Mouse (Mus musculus) spleen, adult 2 months (tissue): ENCODE results near the gene Hcn3. TPM values are rescaled to one million over a fixed set of nuclear protein-coding genes. Genes with fewer than 3 reads are reported as not detected.

Source experiments
- DNase-seq, 2 experiments: peaks; one replicate each; pipeline versions ENCODE4 v3.0.0 to v3.0.0-alpha.2; 2012 to 2021; ENCODE audit warnings: low spot score in 2 of 2, low read depth in 1 of 2
- H3K27ac ChIP-seq: fragments of 200-500 bp; 2 replicates; pipeline ENCODE4 v1.5.1; 2012; ENCODE audit warnings: low read length, inconsistent platforms; ENCODE audit not compliant: insufficient read depth
- H3K27me3 ChIP-seq: fragments of 200-500 bp; 2 replicates; pipeline ENCODE4 v1.6.1; 2012; ENCODE audit warnings: mild to moderate bottlenecking, moderate library complexity, low read length, inconsistent platforms; ENCODE audit not compliant: control insufficient read depth, insufficient read depth
- H3K36me3 ChIP-seq: fragments of 200-500 bp; 2 replicates; pipeline ENCODE4 v1.6.1; 2012; ENCODE audit warnings: mild to moderate bottlenecking, low read length, inconsistent platforms; ENCODE audit not compliant: control insufficient read depth, insufficient read depth
- H3K4me1 ChIP-seq: fragments of 200-500 bp; 2 replicates; pipeline ENCODE4 v1.6.1; 2011; ENCODE audit warnings: inconsistent platforms; ENCODE audit not compliant: control insufficient read depth, insufficient read depth, insufficient read length
- H3K4me3 ChIP-seq: fragments of 200-500 bp; 2 replicates; pipeline ENCODE4 v1.5.1; 2011; ENCODE audit warnings: mild to moderate bottlenecking, inconsistent platforms; ENCODE audit not compliant: insufficient read depth, insufficient read length; ENCODE audit errors: extremely low read depth
- CTCF ChIP-seq: fragments of 200-500 bp; IDR thresholded peaks from 2 replicates; pipeline ENCODE4 v1.5.1; 2011; ENCODE audit warnings: mild to moderate bottlenecking, inconsistent platforms; ENCODE audit not compliant: insufficient read depth, insufficient read length, insufficient replicate concordance; ENCODE audit errors: extremely low read depth
- POLR2A ChIP-seq: fragments of 200-500 bp; IDR thresholded peaks from 2 replicates; pipeline ENCODE4 v1.6.1; 2011; ENCODE audit warnings: low read depth, low read length, inconsistent platforms
- WGBS: fragments of 180-500 bp; shearing (Covaris S2); methylation state at CpG from one replicate; pipeline ENCODE4 v1.1.7; 2018; 5-methylcytosine and 5-hydroxymethylcytosine counted together
- polyA plus RNA-seq: library from polyadenylated mRNA; depleted of rRNA; stranded (reverse); fragments of >200 nt; gene quantifications from 2 replicates; pipeline ENCODE4 v1.2.3, GENCODE M21; 2012

Gene Hcn3
- polyA plus RNA-seq, 1 experiment: 3.3 TPM

- DNase-seq: peak; percentile 14 to 31
- H3K27ac ChIP-seq: no peak overlapping the region
- H3K4me1 ChIP-seq: no peaks in the 10 kb centered on the region
- H3K27me3 ChIP-seq: no peaks in the 10 kb centered on the region
- H3K36me3 ChIP-seq: no peaks in the 10 kb centered on the region
- no peak overlapping the region for H3K4me3 ChIP-seq
- peak; percentile 11; the same call in 1 of the 2 replicates for TF ChIP-seq CTCF
- TF ChIP-seq POLR2A: no peak
- WGBS: 8% methylated on average over 2 of the region's 2 CpGs
Measured at GRCm38 (mm10) chr3:89115522-89115921, 44.5 kb downstream of the Hcn3 start.

GRCm38 (mm10) chr3:89113058-89113457 is 46.9 kb downstream of the Hcn3 start:
- Histone ChIP-seq H3K4me3 (no peak overlapping the region), H3K27me3 (no peaks in the 10 kb centered on the region), H3K36me3 (no peaks in the 10 kb centered on the region), H3K4me1 (no peaks in the 10 kb centered on the region), H3K27ac (no peak overlapping the region)
- TF ChIP-seq CTCF (no peak), POLR2A (no peak)
- no peak for DNase-seq
- WGBS: 85% methylated on average over 4 of the region's 4 CpGs

GRCm38 (mm10) chr3:89108146-89108545 is 51.9 kb downstream of the Hcn3 start:
- Histone ChIP-seq H3K4me1 (no peaks in the 10 kb centered on the region), H3K27me3 (no peaks in the 10 kb centered on the region), H3K27ac (no peak overlapping the region), H3K4me3 (no peak overlapping the region), H3K36me3 (no peaks in the 10 kb centered on the region)
- no peak for TF ChIP-seq CTCF
- WGBS: 80% methylated on average over 1 of the region's 1 CpGs
- DNase-seq: no peak

GRCm38 (mm10) chr3:89107545-89107944 is 52.5 kb downstream of the Hcn3 start:
- Histone ChIP-seq H3K4me1 (no peaks in the 10 kb centered on the region), H3K36me3 (no peaks in the 10 kb centered on the region), H3K27me3 (no peaks in the 10 kb centered on the region), H3K4me3 (no peak overlapping the region), H3K27ac (no peak overlapping the region)
- 83% methylated on average over 3 of the region's 3 CpGs for WGBS
- DNase-seq: no peak
- no peak for TF ChIP-seq POLR2A

- TF ChIP-seq CTCF: no peak
- TF ChIP-seq POLR2A: no peak
- DNase-seq: no peak
Measured at GRCm38 (mm10) chr3:89106881-89107280, 53.1 kb downstream of the Hcn3 start.

GRCm38 (mm10) chr3:89103291-89103595 is 56.8 kb downstream of the Hcn3 start:
- DNase-seq: no peak
- TF ChIP-seq CTCF (no peak), POLR2A (no peak)
- Histone ChIP-seq H3K36me3 (peaks cover 2% of the 10 kb centered on the region; the same call in 1 of the 2 replicates), H3K4me3 (no peak overlapping the region), H3K27me3 (no peaks in the 10 kb centered on the region), H3K27ac (no peak overlapping the region), H3K4me1 (peaks cover 4% of the 10 kb centered on the region; the same call in 1 of the 2 replicates)
- WGBS: 64% methylated on average over 4 of the region's 4 CpGs

More at GRCm38 (mm10) chr3:89106881-89107280, 53.1 kb downstream of the Hcn3 start:
- Histone ChIP-seq H3K4me1 (no peaks in the 10 kb centered on the region), H3K27ac (no peak overlapping the region), H3K27me3 (no peaks in the 10 kb centered on the region), H3K36me3 (no peaks in the 10 kb centered on the region), H3K4me3 (no peak overlapping the region)

- WGBS: 62% methylated on average over 12 of the region's 12 CpGs
- H3K4me1 ChIP-seq: peaks cover 4% of the 10 kb centered on the region; the same call in 1 of the 2 replicates
Measured at GRCm38 (mm10) chr3:89102495-89103290, 57.3 kb downstream of the Hcn3 start.

More at GRCm38 (mm10) chr3:89102495-89103290, 57.3 kb downstream of the Hcn3 start:
- Histone ChIP-seq H3K4me3 (no peak overlapping the region), H3K36me3 (peaks cover 2% of the 10 kb centered on the region; the same call in 1 of the 2 replicates), H3K27ac (no peak overlapping the region), H3K27me3 (no peaks in the 10 kb centered on the region)
- no peak for DNase-seq
- TF ChIP-seq CTCF: no peak
- TF ChIP-seq POLR2A: no peak
